Mouse (Mus musculus) CH12.LX (cell line): Measurements from ENCODE around the gene Sorbs2. TPM values are rescaled to one million over a fixed set of nuclear protein-coding genes. Genes with fewer than 3 reads are reported as not detected.

Experiments used
- DNase-seq: peaks from one replicate; pipeline ENCODE4 v3.0.0-alpha.2; 2013; ENCODE audit errors: extremely low read depth
- H3K27ac ChIP-seq: 2 replicates; pipeline ENCODE4 v1.5.1; 2012; ENCODE audit warnings: low read depth, mild to moderate bottlenecking, control low read depth, moderate library complexity; ENCODE audit not compliant: insufficient read depth
- H3K27me3 ChIP-seq: replicated peaks from 2 replicates; pipeline ENCODE3; 2012; ENCODE audit warnings: inconsistent platforms
- H3K36me3 ChIP-seq, 2 experiments: replicated peaks in 1 of 2; 2 replicates each; pipeline versions ENCODE3 to v1.6.1; 2012; ENCODE audit warnings: inconsistent platforms in 1 of 2, low read length in 1 of 2, mild to moderate bottlenecking in 1 of 2, mixed read lengths in 1 of 2, moderate library complexity in 1 of 2; ENCODE audit not compliant: control insufficient read depth in 1 of 2, insufficient read depth in 1 of 2
- H3K4me1 ChIP-seq, 2 experiments: 2 replicates each; pipeline ENCODE4 v1.6.1; 2012; ENCODE audit warnings: inconsistent platforms in 1 of 2, moderate library complexity in 1 of 2; ENCODE audit not compliant: insufficient read depth in 2 of 2, control insufficient read depth in 1 of 2
- H3K4me2 ChIP-seq: 2 replicates; pipeline ENCODE4 v1.6.1; 2012; ENCODE audit warnings: low read depth, mild to moderate bottlenecking, control low read depth; ENCODE audit not compliant: poor library complexity, insufficient read depth, severe bottlenecking
- H3K4me3 ChIP-seq, 3 experiments: fragments of 150-350 bp in 1 of 3; sonication (generic) in 1 of 3; replicated peaks in 1 of 3; 2 replicates each; pipeline versions ENCODE3 to v1.5.1; 2011 to 2012; ENCODE audit warnings: low read depth in 2 of 3, low read length in 2 of 3, mild to moderate bottlenecking in 2 of 3, moderate library complexity in 2 of 3, control low read depth in 1 of 3, improper control_type of control experiment in 1 of 3, inconsistent platforms in 1 of 3, mixed read lengths in 1 of 3; ENCODE audit not compliant: poor library complexity in 1 of 3
- H3K79me2 ChIP-seq: replicated peaks from 2 replicates; pipeline ENCODE4 v1.6.1; 2012; ENCODE audit warnings: mild to moderate bottlenecking, moderate library complexity; ENCODE audit not compliant: control insufficient read depth, poor library complexity, insufficient read depth, severe bottlenecking; ENCODE audit errors: extremely low read depth
- H3K9ac ChIP-seq: 2 replicates; pipeline ENCODE4 v1.6.1; 2012; ENCODE audit warnings: low read depth, mild to moderate bottlenecking, control low read depth, moderate library complexity; ENCODE audit not compliant: insufficient read depth
- H3K9me3 ChIP-seq: replicated peaks from 2 replicates; pipeline ENCODE3; 2012; ENCODE audit warnings: low read length, inconsistent platforms, mixed read lengths
- CHD1 ChIP-seq: IDR thresholded peaks from 2 replicates; pipeline ENCODE4 v1.6.1; 2012; ENCODE audit warnings: low read depth, low read length, improper control_type of control experiment, inconsistent platforms
- CTCF ChIP-seq, 2 experiments: IDR thresholded peaks in 1 of 2; conservative IDR thresholded peaks in 1 of 2; 2 replicates each; pipeline ENCODE4 v1.5.1; 2011 to 2012; ENCODE audit warnings: low read depth in 2 of 2, low read length in 2 of 2, improper control_type of control experiment in 1 of 2, inconsistent platforms in 1 of 2, mild to moderate bottlenecking in 1 of 2, moderate library complexity in 1 of 2
- E2F4 ChIP-seq: IDR thresholded peaks from 2 replicates; pipeline ENCODE4 v1.6.1; 2011; ENCODE audit warnings: low read depth, low read length, improper control_type of control experiment; ENCODE audit not compliant: insufficient replicate concordance
- ELF1 ChIP-seq: IDR thresholded peaks from 2 replicates; pipeline ENCODE4 v1.6.1; 2014; ENCODE audit warnings: low read depth, mild to moderate bottlenecking, inconsistent platforms, low read length, improper control_type of control experiment
- JUN ChIP-seq: IDR thresholded peaks from 2 replicates; pipeline ENCODE4 v1.6.1; 2011; ENCODE audit warnings: low read depth, mild to moderate bottlenecking, low read length, improper control_type of control experiment, moderate library complexity; ENCODE audit not compliant: insufficient read depth
- JUND ChIP-seq: conservative IDR thresholded peaks from 2 replicates; pipeline ENCODE4 v1.6.1; 2011; ENCODE audit warnings: low read depth, low read length, improper control_type of control experiment
- KAT2A ChIP-seq: IDR thresholded peaks from 2 replicates; pipeline ENCODE4 v1.6.1; 2012; ENCODE audit warnings: low read length, improper control_type of control experiment, inconsistent platforms; ENCODE audit not compliant: insufficient replicate concordance
- MXI1 ChIP-seq: IDR thresholded peaks from 2 replicates; pipeline ENCODE4 v1.6.1; 2011; ENCODE audit warnings: mild to moderate bottlenecking, low read depth, low read length, improper control_type of control experiment
- MYC ChIP-seq: IDR thresholded peaks from 2 replicates; pipeline ENCODE4 v1.6.1; 2011; ENCODE audit warnings: low read depth, mild to moderate bottlenecking, improper control_type of control experiment, low read length
- NRF1 ChIP-seq: IDR thresholded peaks from 2 replicates; pipeline ENCODE4 v1.6.1; 2014; ENCODE audit warnings: low read depth, mild to moderate bottlenecking, inconsistent platforms, low read length, improper control_type of control experiment, moderate library complexity
- PAX5 ChIP-seq: IDR thresholded peaks from 2 replicates; pipeline ENCODE4 v1.6.1; 2012; ENCODE audit warnings: low read length, inconsistent platforms, mixed read lengths
- POLR2A ChIP-seq: IDR thresholded peaks from 2 replicates; pipeline ENCODE4 v1.6.1; 2011; ENCODE audit warnings: low read depth, mild to moderate bottlenecking, improper control_type of control experiment, low read length
- TCF12 ChIP-seq: IDR thresholded peaks from 2 replicates; pipeline ENCODE4 v1.6.1; 2014; ENCODE audit warnings: low read depth, mild to moderate bottlenecking, inconsistent platforms, low read length, improper control_type of control experiment
- UBTF ChIP-seq: IDR thresholded peaks from 2 replicates; pipeline ENCODE4 v1.6.1; 2012; ENCODE audit warnings: low read depth, mild to moderate bottlenecking, inconsistent platforms, low read length, improper control_type of control experiment, moderate library complexity
- USF1 ChIP-seq: IDR thresholded peaks from 2 replicates; pipeline ENCODE4 v1.6.1; 2014; ENCODE audit warnings: low read depth, mild to moderate bottlenecking, inconsistent platforms, low read length, improper control_type of control experiment
- USF2 ChIP-seq: conservative IDR thresholded peaks from 2 replicates; pipeline ENCODE4 v1.6.1; 2011; ENCODE audit warnings: low read depth, low read length, improper control_type of control experiment
- ZMIZ1 ChIP-seq: IDR thresholded peaks from 2 replicates; pipeline ENCODE4 v1.6.1; 2012; ENCODE audit warnings: low read depth, mild to moderate bottlenecking, inconsistent platforms, low read length, improper control_type of control experiment
- dilution Hi-C: fragments of 300-500 bp; cut with MboI; formaldehyde crosslinking; loops from 2 replicates; pipeline ENCODE4 v1.14.3; 2020; ENCODE audit warnings: low sequenced_read_pairs; ENCODE audit not compliant: extremely low pct_unique_long_range_greater_than_20kb, extremely low pct_ligation_motif_present
- in situ Hi-C: fragments of 300-500 bp; cut with MboI; formaldehyde crosslinking; loops from 3 replicates; pipeline ENCODE4 v1.14.3; 2019; ENCODE audit warnings: low sequenced_read_pairs, low pct_ligation_motif_present, low pct_unique_long_range_greater_than_20kb, mixed read lengths
- polyA plus RNA-seq: library from polyadenylated mRNA; unstranded; fragments of >175 nt; gene quantifications from 2 replicates; pipeline ENCODE4 v1.2.1, GENCODE M21; 2012; ENCODE audit warnings: low read depth; ENCODE audit not compliant: insufficient read length
- total RNA-seq, 2 experiments: library from RNA; depleted of rRNA; stranded (reverse); fragments of 300-350 nt in 1 of 2; fragments of >200 nt in 1 of 2; gene quantifications; 2 replicates each; pipeline ENCODE4 v1.2.3; 2012 to 2014

Gene Sorbs2
- total and polyA plus RNA-seq, 3 experiments, result not detected

- no peaks in the 10 kb centered on the region for H3K4me1 ChIP-seq
- H3K27ac ChIP-seq, result no peak overlapping the region
- no peaks in the 10 kb centered on the region for H3K9me3 ChIP-seq
- H3K9ac ChIP-seq, result no peak overlapping the region
- DNase-seq, result no peak
- H3K4me2 ChIP-seq, result no peak overlapping the region
- no peak for TF ChIP-seq E2F4
- TF ChIP-seq KAT2A, result no peak
- TF ChIP-seq USF2, result no peak
- no peak for TF ChIP-seq NRF1
- TF ChIP-seq POLR2A, result no peak
- no peak for TF ChIP-seq UBTF
- TF ChIP-seq USF1, result no peak
- no peak for TF ChIP-seq JUND
- TF ChIP-seq PAX5, result no peak
- no peak for TF ChIP-seq ZMIZ1
- no peak for TF ChIP-seq MXI1
- TF ChIP-seq MYC, result no peak
- TF ChIP-seq TCF12, result no peak
- H3K27me3 ChIP-seq, result no peaks in the 10 kb centered on the region
- dilution Hi-C loops, result no loop called here
- H3K4me3 ChIP-seq, result no peak overlapping the region
- in situ Hi-C loops, result no loop called here
- H3K36me3 ChIP-seq, result no peaks in the 10 kb centered on the region
- no peaks in the 10 kb centered on the region for H3K79me2 ChIP-seq
Observed at GRCm38 (mm10) chr8:45637745-45638144, 130.2 kb downstream of the Sorbs2 start.

- dilution Hi-C loops (no loop called here), in situ Hi-C loops (no loop called here)
- Histone ChIP-seq H3K27ac (no peak overlapping the region), H3K4me1 (no peaks in the 10 kb centered on the region), H3K27me3 (no peaks in the 10 kb centered on the region), H3K9me3 (no peaks in the 10 kb centered on the region), H3K79me2 (no peaks in the 10 kb centered on the region), H3K36me3 (no peaks in the 10 kb centered on the region), H3K4me3 (no peak overlapping the region), H3K4me2 (no peak overlapping the region), H3K9ac (no peak overlapping the region)
- DNase-seq, result no peak
- TF ChIP-seq CHD1, result no peak
- TF ChIP-seq JUND, result no peak
- no peak for TF ChIP-seq TCF12
- TF ChIP-seq CTCF (conservative IDR thresholded peaks at IDR 0.05 in 1 of 2, IDR thresholded peaks at IDR 0.05 in 1 of 2; ENCODE audit: low read depth in 2 of 2, low read length in 2 of 2), result no peak
- no peak for TF ChIP-seq JUN
- TF ChIP-seq ZMIZ1, result no peak
- TF ChIP-seq UBTF, result no peak
- TF ChIP-seq ELF1, result no peak
Observed at GRCm38 (mm10) chr8:45639444-45639843, 131.9 kb downstream of the Sorbs2 start.
